ENCODE assay signal across 10 mouse cellular contexts in genomic region chr5:44223341-44223881, GRCm38 (mm10). TPM values are rescaled to one million over a fixed set of nuclear protein-coding genes. Genes with fewer than 3 reads are reported as not detected.
DNase-seq lines count a peak whose midpoint lies in the region; ATAC-seq and TF ChIP-seq lines count a peak whose summit lies in the region.
"Had no signal": no experiment of that assay in that cellular context is flagged by ENCODE, and none has a peak within 500 bp of the region (broad histone marks: within the 10 kb centered on the region; RNA-seq: fewer than 3 reads in every experiment).

No protein-coding gene starts in this region.

- TF ChIP-seq RAD21 in MEL (IDR thresholded peaks at IDR 0.05; ENCODE audit: low read depth, low read length) = no peak

- peaks cover 8 to 31% of the 10 kb centered on the region in 2 experiments for H3K36me3 ChIP-seq in MEL (ENCODE audit: control insufficient read depth in 1 of 2, insufficient read depth in 2 of 2, low read length in 2 of 2)
- H3K36me3 ChIP-seq in midbrain, postnatal 0 days (ENCODE audit: insufficient read depth, low read length) = no peaks in the 10 kb centered on the region
- no peaks in the 10 kb centered on the region; the same call in 1 of the 2 replicates for H3K36me3 ChIP-seq in kidney, adult 2 months (ENCODE audit: control insufficient read depth, insufficient read depth, low read length)
- H3K36me3 ChIP-seq: midbrain, embryonic 12.5 days had no signal

- H3K79me2 ChIP-seq in MEL (ENCODE audit: control insufficient read depth, insufficient read depth, low read length, poor library complexity) = peaks cover 74% of the 10 kb centered on the region

- intact Hi-C loops in gastrocnemius, adult 2 months (cut with DNase I) = no loop called here
- intact Hi-C loops in gastrocnemius, postnatal 36 days (cut with DNase I) = loop anchor here (10.0 kb wide), 1 partner anchor 1291 kb away; no protein-coding TSS in a partner anchor

- peak; percentile 73 to 76 for TF ChIP-seq EP300 in MEL (IDR thresholded peaks at IDR 0.05; ENCODE audit: low read depth in 1 of 2, low read length in 2 of 2)

- ATAC-seq in granulocyte monocyte progenitor cell, adult 5-6 weeks (replicated peaks; ENCODE audit: poor library complexity, severe bottlenecking) = peak; percentile 60
- ATAC-seq in megakaryocyte-erythroid progenitor cell, adult 5-6 weeks (replicated peaks; ENCODE audit: low FRiP score, low TSS enrichment, poor library complexity, severe bottlenecking) = peak; percentile 79
- ATAC-seq in midbrain, postnatal 0 days (ENCODE audit: low FRiP score) = no peak

- no peak for TF ChIP-seq CTCF in gastrocnemius, adult 2 months (IDR thresholded peaks at IDR 0.05)
- TF ChIP-seq CTCF in MEL (IDR thresholded peaks at IDR 0.05 in 2 of 3, conservative IDR thresholded peaks at IDR 0.05 in 1 of 3; ENCODE audit: control insufficient read depth in 1 of 3, insufficient read depth in 1 of 3, low read depth in 2 of 3, low read length in 3 of 3, poor library complexity in 1 of 3, severe bottlenecking in 1 of 3) = no peak
- no peak for TF ChIP-seq CTCF in midbrain, postnatal 0 days (IDR thresholded peaks at IDR 0.05)
- no peak for TF ChIP-seq CTCF in kidney, adult 2 months (conservative IDR thresholded peaks at IDR 0.05; ENCODE audit: insufficient read depth, insufficient read length, low read depth, low read length)

- H3K4me2 ChIP-seq in midbrain, postnatal 0 days (ENCODE audit: low read depth, low read length, poor library complexity, severe bottlenecking) = no peak overlapping the region

- peak; percentile 32 for DNase-seq in gastrocnemius, adult 2 months
- no peak for DNase-seq in gastrocnemius, postnatal 36 days
- peak; percentile 87 for DNase-seq in MEL (ENCODE audit: low read depth, low spot score)
- DNase-seq in midbrain, postnatal 0 days (ENCODE audit: low spot score) = no peak
- no peak for DNase-seq in right cerebral cortex, postnatal 10 days (ENCODE audit: low spot score in 2 of 2)
- DNase-seq in kidney, adult 2 months = no peak

- H3K4me3 ChIP-seq in gastrocnemius, adult 2 months = peak overlapping the region; percentile 46
- peak overlapping the region in 1 of 2 experiments; percentile 31; a peak in 2 of 4 replicates for H3K4me3 ChIP-seq in MEL (ENCODE audit: control insufficient read depth in 1 of 2, insufficient read depth in 1 of 2, low read depth in 2 of 2, low read length in 2 of 2)
- no peak overlapping the region for H3K4me3 ChIP-seq in midbrain, postnatal 0 days (ENCODE audit: low read depth, low read length)
- no peak overlapping the region for H3K4me3 ChIP-seq in kidney, adult 2 months (ENCODE audit: insufficient read depth, low read depth, low read length)
- H3K4me3 ChIP-seq: midbrain, embryonic 12.5 days had no signal

- WGBS in midbrain, postnatal 0 days = 80% methylated on average over 16 of the region's 16 CpGs
- 72% methylated on average over 16 of the region's 16 CpGs for whole genome bisulfite sequencing in kidney, adult 2 months

- peaks cover 23 to 31% of the 10 kb centered on the region in 2 experiments for H3K4me1 ChIP-seq in MEL (ENCODE audit: control insufficient read depth in 1 of 2, insufficient read depth in 2 of 2, low read length in 2 of 2)
- H3K4me1 ChIP-seq in midbrain, postnatal 0 days (ENCODE audit: insufficient read depth, low read length) = peaks cover 11% of the 10 kb centered on the region; the same call in 1 of the 2 replicates
- H3K4me1 ChIP-seq in kidney, adult 2 months (ENCODE audit: control insufficient read depth, insufficient read depth, low read length) = peaks cover 11% of the 10 kb centered on the region

- H3K9ac ChIP-seq in MEL (ENCODE audit: control insufficient read depth, low read depth, low read length, poor library complexity, severe bottlenecking) = peak overlapping the region; percentile 22
- no peak overlapping the region for H3K9ac ChIP-seq in midbrain, postnatal 0 days (replicated peaks; ENCODE audit: low read length, poor library complexity, severe bottlenecking)
- H3K9ac ChIP-seq: midbrain, embryonic 12.5 days had no signal

- no peaks in the 10 kb centered on the region for H3K9me3 ChIP-seq in MEL (replicated peaks; ENCODE audit: insufficient read depth, low read length)
- no peaks in the 10 kb centered on the region for H3K9me3 ChIP-seq in midbrain, postnatal 0 days (ENCODE audit: low read length)
- H3K9me3 ChIP-seq: midbrain, embryonic 12.5 days had no signal

- no peaks in the 10 kb centered on the region for H3K27me3 ChIP-seq in MEL (ENCODE audit: control insufficient read depth in 1 of 2, insufficient read depth in 2 of 2, low read length in 2 of 2)
- H3K27me3 ChIP-seq in midbrain, postnatal 0 days (ENCODE audit: insufficient read depth, low read length) = no peaks in the 10 kb centered on the region
- H3K27me3 ChIP-seq in kidney, adult 2 months (replicated peaks; ENCODE audit: control insufficient read depth, insufficient read depth, low read length) = no peaks in the 10 kb centered on the region
- H3K27me3 ChIP-seq: midbrain, embryonic 12.5 days had no signal

- TF ChIP-seq POLR2A in MEL (IDR thresholded peaks at IDR 0.05; ENCODE audit: control insufficient read depth in 1 of 2, insufficient read depth in 1 of 2, low read depth in 1 of 2, low read length in 2 of 2, poor library complexity in 1 of 2) = no peak
- no peak for TF ChIP-seq POLR2A in kidney, adult 2 months (IDR thresholded peaks at IDR 0.05; ENCODE audit: low read depth, low read length)

- H3K27ac ChIP-seq in gastrocnemius, adult 2 months = peak overlapping the region; percentile 81
- H3K27ac ChIP-seq in MEL (ENCODE audit: control insufficient read depth, low read depth, low read length) = peak overlapping the region; percentile 63
- H3K27ac ChIP-seq in midbrain, postnatal 0 days (ENCODE audit: low read depth, low read length) = no peak overlapping the region
- H3K27ac ChIP-seq in kidney, adult 2 months (ENCODE audit: insufficient read depth, low read depth, low read length) = no peak overlapping the region
- H3K27ac ChIP-seq: kidney, postnatal 0 days; midbrain, embryonic 12.5 days had no signal

TF ChIP-seq in MEL, 35 proteins besides CTCF, POLR2A, EP300 and RAD21:
- peak; percentile 63 for TF ChIP-seq TAL1 (IDR thresholded peaks at IDR 0.05; ENCODE audit: low read length)
- no peak for TF ChIP-seq SMC3 (IDR thresholded peaks at IDR 0.05; ENCODE audit: low read depth, low read length)
- peak; percentile 98 for TF ChIP-seq ETS1 (IDR thresholded peaks at IDR 0.05; ENCODE audit: low read depth, low read length)
- TF ChIP-seq BHLHE40 (IDR thresholded peaks at IDR 0.05; ENCODE audit: borderline replicate concordance, low read depth, low read length) = peak; percentile 44; the same call in 1 of the 2 replicates
- TF ChIP-seq MXI1 (IDR thresholded peaks at IDR 0.05; ENCODE audit: low read depth, low read length) = peak; percentile 92
- no peak for TF ChIP-seq ZNF384 (IDR thresholded peaks at IDR 0.05; ENCODE audit: low read depth, low read length)
- TF ChIP-seq MYB (IDR thresholded peaks at IDR 0.05; ENCODE audit: low read depth, low read length) = no peak
- TF ChIP-seq NELFE (IDR thresholded peaks at IDR 0.05; ENCODE audit: low read depth, low read length) = no peak
- no peak for TF ChIP-seq POLR2AphosphoS2 (IDR thresholded peaks at IDR 0.05; ENCODE audit: low read length)
- TF ChIP-seq GATA1 (IDR thresholded peaks at IDR 0.05; ENCODE audit: low read depth, low read length) = peak; percentile 90
- peak; percentile 46; the same call in 1 of the 2 replicates for TF ChIP-seq NRF1 (IDR thresholded peaks at IDR 0.05; ENCODE audit: insufficient read depth, low read depth, low read length, poor library complexity, severe bottlenecking)
- TF ChIP-seq MAX (IDR thresholded peaks at IDR 0.05; ENCODE audit: low read length) = peak; percentile 73
- peak; percentile 76 for TF ChIP-seq TCF12 (IDR thresholded peaks at IDR 0.05; ENCODE audit: low read depth, low read length)
- no peak for TF ChIP-seq ZKSCAN1 (IDR thresholded peaks at IDR 0.05; ENCODE audit: low read depth, low read length)
- no peak for TF ChIP-seq CHD1 (IDR thresholded peaks at IDR 0.05; ENCODE audit: low read depth, low read length)
- TF ChIP-seq ZMIZ1 (IDR thresholded peaks at IDR 0.05; ENCODE audit: low read depth, low read length) = no peak
- TF ChIP-seq MYC (IDR thresholded peaks at IDR 0.05; ENCODE audit: low read depth, low read length) = 0 out of 2 replicates have a peak, but pooled peaks have one; percentile 72
- peak; percentile 31; the same call in 1 of the 2 replicates for TF ChIP-seq RCOR1 (IDR thresholded peaks at IDR 0.05; ENCODE audit: low read depth, low read length)
- peak; percentile 92 for TF ChIP-seq SIN3A (IDR thresholded peaks at IDR 0.05; ENCODE audit: low read length)
- peak; percentile 51; the same call in 1 of the 2 replicates for TF ChIP-seq HCFC1 (IDR thresholded peaks at IDR 0.05; ENCODE audit: low read depth, low read length)
- TF ChIP-seq TBP (IDR thresholded peaks at IDR 0.05; ENCODE audit: low read depth, low read length) = 0 out of 2 replicates have a peak, but pooled peaks have one; percentile 48

RNA-seq across cellular contexts. Expression of gene Tapt1, which starts 3.0 kb away (rescaled TPM):
- 10 to 100 TPM; 41.2 to 43.0 TPM for total RNA-seq in gastrocnemius, adult 2 months (2021)
- 10 to 100 TPM; 37.0 to 37.4 TPM for total RNA-seq in gastrocnemius, postnatal 36 days (2021)
- total RNA-seq in MEL (2012; rRNA removed) = 39.8 and 47.0 TPM in 2 replicates
- polyA plus RNA-seq in MEL (2012; ENCODE audit: insufficient read depth in 1 of 2, insufficient read length in 2 of 2, low read depth in 1 of 2, low replicate concordance in 2 of 2, missing spikeins in 1 of 2) = 10 to 100 TPM in 1 of 2 experiments, not detected in 1; 64.6 TPM
- total RNA-seq in granulocyte monocyte progenitor cell, adult 5-6 weeks (2014; fragmentation: Nextera tagmentation) = 25.5 and 46.5 TPM in 2 replicates
- total RNA-seq in granulocyte monocyte progenitor cell, adult 5-6 weeks (2017) = 45.6 and 64.7 TPM in 2 replicates
- 111 and 116 TPM in 2 replicates for total RNA-seq in megakaryocyte-erythroid progenitor cell, adult 5-6 weeks (2014; fragmentation: Nextera tagmentation)
- 125 and 173 TPM in 2 replicates for total RNA-seq in megakaryocyte-erythroid progenitor cell, adult 5-6 weeks (2017)
- total RNA-seq in midbrain, postnatal 0 days (2014; rRNA removed) = 52.4 and 56.7 TPM in 2 replicates
- 24.7 and 27.3 TPM in 2 replicates for polyA plus RNA-seq in midbrain, postnatal 0 days (2015; fragmentation: Nextera tagmentation; extraction: Ambion mirVana)
- 23.6 and 29.0 TPM in 2 replicates for polyA plus RNA-seq in kidney, adult 2 months (2012; rRNA removed)

Comparison
In these comparisons a context has a peak if more than half of its experiments do, and no peak if none do; other contexts are left out.
1. DNase-seq: peak in gastrocnemius, adult 2 months (single experiment) and MEL (single experiment); none in gastrocnemius, postnatal 36 days (0 of 2), midbrain, postnatal 0 days (single experiment), right cerebral cortex, postnatal 10 days (0 of 2) and kidney, adult 2 months (single experiment).
2. H3K27ac ChIP-seq: peak in gastrocnemius, adult 2 months (single experiment) and MEL (single experiment); none in midbrain, postnatal 0 days (single experiment) and kidney, adult 2 months (single experiment).